Mouse (Mus musculus): Measurements from ENCODE around the gene Fam19a2. TPM values are rescaled to one million over a fixed set of nuclear protein-coding genes. Genes with fewer than 3 reads are reported as not detected.

Gene Fam19a2
- polyA plus RNA-seq, 1 experiment = 0.78 TPM

DNA sequence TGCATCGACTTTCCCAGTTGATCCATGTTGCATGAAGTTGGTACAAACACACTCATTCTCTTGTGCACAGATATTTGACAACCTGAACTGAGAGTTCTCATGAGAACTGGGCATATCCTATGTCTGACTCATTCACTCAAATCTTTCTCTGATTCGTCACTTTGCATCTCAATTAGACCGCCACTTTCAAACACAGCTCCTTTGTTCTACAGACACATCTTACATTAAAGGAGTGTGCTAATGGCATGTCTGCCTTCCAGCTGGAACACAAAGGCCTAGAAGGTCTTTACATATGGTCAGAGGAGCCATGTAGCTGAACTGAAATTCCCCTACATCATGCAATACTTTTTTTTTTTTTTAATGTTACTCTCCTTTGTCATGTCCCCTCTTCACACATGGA is 333.3 kb downstream of the Fam19a2 start:
- no peaks in the 10 kb centered on the region for H3K4me1 ChIP-seq (ENCODE audit: control insufficient read depth, insufficient read depth, low read length)
- no peak overlapping the region for H3K27ac ChIP-seq (ENCODE audit: control insufficient read depth, insufficient read depth, low read depth, low read length)
- H3K27me3 ChIP-seq (ENCODE audit: control insufficient read depth, insufficient read depth, low read length) = no peaks in the 10 kb centered on the region
- H3K36me3 ChIP-seq (ENCODE audit: control insufficient read depth, insufficient read depth, low read length) = no peaks in the 10 kb centered on the region
- no peak overlapping the region for H3K4me3 ChIP-seq (ENCODE audit: control insufficient read depth, low read depth, low read length)
- TF ChIP-seq CTCF (IDR thresholded peaks at IDR 0.05; ENCODE audit: control insufficient read depth, insufficient read depth, insufficient replicate concordance, low read depth, low read length) = no peak
- TF ChIP-seq POLR2A (IDR thresholded peaks at IDR 0.05; ENCODE audit: control insufficient read depth, low read depth, low read length) = no peak

- TF ChIP-seq CTCF (IDR thresholded peaks at IDR 0.05; ENCODE audit: control insufficient read depth, insufficient read depth, insufficient replicate concordance, low read depth, low read length) (no peak), POLR2A (IDR thresholded peaks at IDR 0.05; ENCODE audit: control insufficient read depth, low read depth, low read length) (no peak)
- Histone ChIP-seq H3K4me1 (ENCODE audit: control insufficient read depth, insufficient read depth, low read length) (no peaks in the 10 kb centered on the region), H3K27ac (ENCODE audit: control insufficient read depth, insufficient read depth, low read depth, low read length) (no peak overlapping the region), H3K36me3 (ENCODE audit: control insufficient read depth, insufficient read depth, low read length) (no peaks in the 10 kb centered on the region), H3K4me3 (ENCODE audit: control insufficient read depth, low read depth, low read length) (no peak overlapping the region), H3K27me3 (ENCODE audit: control insufficient read depth, insufficient read depth, low read length) (no peaks in the 10 kb centered on the region)
These were observed 341.9 kb downstream of the Fam19a2 start for GRCm38 (mm10) chr10:123605671-123606070.

DNA sequence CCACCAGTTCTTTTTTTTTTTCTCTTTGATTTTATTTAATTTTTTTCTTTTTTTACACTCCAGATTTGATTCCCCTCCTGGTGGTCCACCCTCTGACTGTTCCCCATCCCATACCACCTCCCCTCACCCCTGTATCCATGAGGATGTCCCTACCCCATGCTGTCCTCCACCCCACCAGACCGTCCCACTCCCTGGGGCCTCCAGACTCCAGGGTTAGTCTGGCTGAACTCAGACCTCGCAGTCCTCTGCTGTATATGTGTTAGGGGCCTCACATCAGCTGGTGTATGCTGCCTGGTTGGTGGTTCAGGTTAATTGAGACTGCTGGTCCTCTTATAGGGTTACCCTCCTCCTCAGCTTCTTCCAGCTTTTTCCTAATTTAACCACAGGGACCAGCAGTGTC is 362.9 kb downstream of the Fam19a2 start:
- H3K4me1 ChIP-seq (ENCODE audit: control insufficient read depth, insufficient read depth, low read length) = no peaks in the 10 kb centered on the region
- no peak overlapping the region for H3K27ac ChIP-seq (ENCODE audit: control insufficient read depth, insufficient read depth, low read depth, low read length)
- H3K27me3 ChIP-seq (ENCODE audit: control insufficient read depth, insufficient read depth, low read length) = no peaks in the 10 kb centered on the region
- H3K4me3 ChIP-seq (ENCODE audit: control insufficient read depth, low read depth, low read length) = no peak overlapping the region
- no peaks in the 10 kb centered on the region for H3K36me3 ChIP-seq (ENCODE audit: control insufficient read depth, insufficient read depth, low read length)
- no peak for TF ChIP-seq POLR2A (IDR thresholded peaks at IDR 0.05; ENCODE audit: control insufficient read depth, low read depth, low read length)
- TF ChIP-seq CTCF (IDR thresholded peaks at IDR 0.05; ENCODE audit: control insufficient read depth, insufficient read depth, insufficient replicate concordance, low read depth, low read length) = no peak

- no peaks in the 10 kb centered on the region for H3K4me1 ChIP-seq (ENCODE audit: control insufficient read depth, insufficient read depth, low read length)
- H3K27me3 ChIP-seq (ENCODE audit: control insufficient read depth, insufficient read depth, low read length) = no peaks in the 10 kb centered on the region
- H3K27ac ChIP-seq (ENCODE audit: control insufficient read depth, insufficient read depth, low read depth, low read length) = no peak overlapping the region
- H3K4me3 ChIP-seq (ENCODE audit: control insufficient read depth, low read depth, low read length) = no peak overlapping the region
- no peak for TF ChIP-seq POLR2A (IDR thresholded peaks at IDR 0.05; ENCODE audit: control insufficient read depth, low read depth, low read length)
- TF ChIP-seq CTCF (IDR thresholded peaks at IDR 0.05; ENCODE audit: control insufficient read depth, insufficient read depth, insufficient replicate concordance, low read depth, low read length) = no peak
- no peaks in the 10 kb centered on the region for H3K36me3 ChIP-seq (ENCODE audit: control insufficient read depth, insufficient read depth, low read length)
These were observed 365.5 kb downstream of the Fam19a2 start for GRCm38 (mm10) chr10:123629248-123629744.

DNA sequence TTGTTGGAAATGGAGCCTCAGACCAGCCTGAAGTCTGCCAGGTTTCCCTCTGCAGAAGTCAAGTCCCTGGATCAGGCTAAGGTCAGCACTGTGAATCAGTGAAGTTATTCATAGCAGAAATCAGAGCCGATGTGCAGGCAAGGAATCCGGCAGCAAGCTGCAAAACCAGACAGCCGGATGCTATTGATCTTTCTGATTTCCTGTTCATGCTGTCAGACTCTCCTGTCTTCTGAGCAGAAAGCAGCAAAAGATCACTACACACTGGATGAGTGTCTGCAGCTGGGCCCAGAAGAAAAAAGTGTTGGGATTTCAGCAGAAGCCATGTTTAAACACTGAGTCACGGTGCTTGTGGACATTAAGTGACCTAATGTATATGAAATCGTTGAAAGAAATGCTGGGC is 368.2 kb downstream of the Fam19a2 start:
- no peak overlapping the region for H3K27ac ChIP-seq (ENCODE audit: control insufficient read depth, insufficient read depth, low read depth, low read length)
- H3K4me3 ChIP-seq (ENCODE audit: control insufficient read depth, low read depth, low read length) = no peak overlapping the region
- H3K4me1 ChIP-seq (ENCODE audit: control insufficient read depth, insufficient read depth, low read length) = no peaks in the 10 kb centered on the region
- no peaks in the 10 kb centered on the region for H3K27me3 ChIP-seq (ENCODE audit: control insufficient read depth, insufficient read depth, low read length)
- no peaks in the 10 kb centered on the region for H3K36me3 ChIP-seq (ENCODE audit: control insufficient read depth, insufficient read depth, low read length)
- TF ChIP-seq CTCF (IDR thresholded peaks at IDR 0.05; ENCODE audit: control insufficient read depth, insufficient read depth, insufficient replicate concordance, low read depth, low read length) (no peak), POLR2A (IDR thresholded peaks at IDR 0.05; ENCODE audit: control insufficient read depth, low read depth, low read length) (no peak)

DNA sequence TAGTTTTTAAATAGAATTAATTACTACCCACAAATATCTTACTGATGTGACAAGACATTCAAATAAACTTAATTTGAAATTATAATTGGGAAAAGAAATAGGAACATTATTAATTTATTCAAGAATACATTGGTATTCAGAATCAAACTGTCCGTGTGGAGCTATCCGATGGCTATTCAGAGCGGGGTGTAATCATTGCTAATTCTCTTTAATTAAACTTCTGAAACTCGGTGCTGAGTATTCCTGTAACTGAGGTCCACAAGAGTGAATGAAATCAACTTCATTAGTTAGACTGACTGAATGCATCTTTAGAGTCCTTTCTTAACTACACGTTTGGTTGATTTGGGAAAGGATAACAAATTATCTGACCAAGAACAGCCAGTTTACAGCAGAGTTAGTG is 372.9 kb downstream of the Fam19a2 start:
- TF ChIP-seq POLR2A (IDR thresholded peaks at IDR 0.05; ENCODE audit: control insufficient read depth, low read depth, low read length) (no peak), CTCF (IDR thresholded peaks at IDR 0.05; ENCODE audit: control insufficient read depth, insufficient read depth, insufficient replicate concordance, low read depth, low read length) (no peak)

GRCm38 (mm10) chr10:123637496-123637895 is 373.7 kb downstream of the Fam19a2 start:
- Histone ChIP-seq H3K27me3 (ENCODE audit: control insufficient read depth, insufficient read depth, low read length) (no peaks in the 10 kb centered on the region), H3K27ac (ENCODE audit: control insufficient read depth, insufficient read depth, low read depth, low read length) (no peak overlapping the region), H3K4me1 (ENCODE audit: control insufficient read depth, insufficient read depth, low read length) (no peaks in the 10 kb centered on the region), H3K36me3 (ENCODE audit: control insufficient read depth, insufficient read depth, low read length) (no peaks in the 10 kb centered on the region), H3K4me3 (ENCODE audit: control insufficient read depth, low read depth, low read length) (no peak overlapping the region)
- TF ChIP-seq CTCF (IDR thresholded peaks at IDR 0.05; ENCODE audit: control insufficient read depth, insufficient read depth, insufficient replicate concordance, low read depth, low read length) (no peak), POLR2A (IDR thresholded peaks at IDR 0.05; ENCODE audit: control insufficient read depth, low read depth, low read length) (no peak)

More for the DNA sequence above, 372.9 kb downstream of the Fam19a2 start:
- no peak overlapping the region for H3K4me3 ChIP-seq (ENCODE audit: control insufficient read depth, low read depth, low read length)
- no peaks in the 10 kb centered on the region for H3K27me3 ChIP-seq (ENCODE audit: control insufficient read depth, insufficient read depth, low read length)
- H3K4me1 ChIP-seq (ENCODE audit: control insufficient read depth, insufficient read depth, low read length) = no peaks in the 10 kb centered on the region
- no peak overlapping the region for H3K27ac ChIP-seq (ENCODE audit: control insufficient read depth, insufficient read depth, low read depth, low read length)
- no peaks in the 10 kb centered on the region for H3K36me3 ChIP-seq (ENCODE audit: control insufficient read depth, insufficient read depth, low read length)

DNA sequence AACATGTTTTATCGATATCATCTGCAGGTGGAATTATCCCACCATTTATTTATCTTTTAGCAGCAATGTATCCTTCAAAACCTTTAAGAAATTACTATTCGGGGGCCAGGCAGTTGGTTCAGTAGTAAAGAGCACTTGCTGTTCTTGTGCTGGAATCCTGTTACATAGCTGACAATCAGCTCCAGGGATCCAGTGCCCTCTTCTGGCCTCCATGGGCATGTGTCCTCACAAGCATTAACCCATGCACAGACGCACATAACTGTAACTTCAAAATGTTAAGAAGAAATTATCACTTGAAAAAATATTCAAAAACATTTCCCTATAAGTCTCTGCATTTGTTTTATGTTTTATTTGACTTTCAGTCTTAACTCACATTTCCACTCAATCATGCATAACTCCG is 381.8 kb downstream of the Fam19a2 start:
- H3K36me3 ChIP-seq (ENCODE audit: control insufficient read depth, insufficient read depth, low read length) = no peaks in the 10 kb centered on the region
- no peak overlapping the region for H3K27ac ChIP-seq (ENCODE audit: control insufficient read depth, insufficient read depth, low read depth, low read length)
- H3K4me1 ChIP-seq (ENCODE audit: control insufficient read depth, insufficient read depth, low read length) = no peaks in the 10 kb centered on the region
- H3K27me3 ChIP-seq (ENCODE audit: control insufficient read depth, insufficient read depth, low read length) = no peaks in the 10 kb centered on the region
- H3K4me3 ChIP-seq (ENCODE audit: control insufficient read depth, low read depth, low read length) = no peak overlapping the region
- TF ChIP-seq POLR2A (IDR thresholded peaks at IDR 0.05; ENCODE audit: control insufficient read depth, low read depth, low read length) = no peak
- no peak for TF ChIP-seq CTCF (IDR thresholded peaks at IDR 0.05; ENCODE audit: control insufficient read depth, insufficient read depth, insufficient replicate concordance, low read depth, low read length)
